Mouse (Mus musculus) layer of hippocampus, postnatal 10 days (tissue): ENCODE measurements at regions not wholly inside any gene's neighbourhood (a gene's known extent, or its start where the extent isn't known, plus 50 kb on each side); places are given as distances from the start of the nearest gene placed in this dataset.
"Not testable (repeated sequence)": the region's sequence is repeated elsewhere in the genome, so short reads cannot be mapped to it uniquely, and the experiment has no call there.

Source experiments
- DNase-seq, 2 experiments: peaks; one replicate each; pipeline ENCODE4 v3.0.0; 2021; ENCODE audit warnings: low spot score in 2 of 2

- no peak for DNase-seq
These were observed 129.8 kb upstream of the Arhgap42 start for GRCm38 (mm10) chr9:9368731-9369130.

- DNase-seq: no peak
These were observed 103.7 kb upstream of the Arhgap42 start for GRCm38 (mm10) chr9:9342456-9343185.

- no peak for DNase-seq
These were observed 79.7 kb upstream of the Arhgap42 start for GRCm38 (mm10) chr9:9318624-9319023.

- DNase-seq: no peak
These were observed 77.1 kb upstream of the Arhgap42 start for GRCm38 (mm10) chr9:9316021-9316420.

- DNase-seq: peak; percentile 5 to 22
These were observed 73.4 kb upstream of the Arhgap42 start for GRCm38 (mm10) chr9:9312274-9312673.

- DNase-seq: no peak
These were observed 72.8 kb upstream of the Arhgap42 start for GRCm38 (mm10) chr9:9311627-9312265.

GRCm38 (mm10) chr9:9311040-9311583, 72.2 kb upstream of the Arhgap42 start:
- DNase-seq: not testable (repeated sequence)

GRCm38 (mm10) chr9:9290767-9291166, 51.9 kb upstream of the Arhgap42 start:
- DNase-seq: no peak

- no peak for DNase-seq
These were observed 50.7 kb upstream of the Arhgap42 start for GRCm38 (mm10) chr9:9289570-9289969.
